Mouse (Mus musculus) hindbrain, postnatal 0 days (tissue): ENCODE results near the gene Htra3. TPM values are rescaled to one million over a fixed set of nuclear protein-coding genes. Genes with fewer than 3 reads are reported as not detected.

Experiments used
- ATAC-seq: fragments of 200-750 bp; cut with Nextera tagmentation; 2 replicates; pipeline ENCODE4 v1.8.0; 2017; ENCODE audit warnings: mild to moderate bottlenecking, moderate TSS enrichment, moderate library complexity
- DNase-seq: peaks from one replicate; pipeline ENCODE4 v3.0.0-alpha.2; 2015; ENCODE audit warnings: low spot score
- H3K27ac ChIP-seq: fragments of 300-500 bp; sonication (generic); 2 replicates; pipeline ENCODE4 v1.5.1; 2014; ENCODE audit warnings: mild to moderate bottlenecking
- H3K27me3 ChIP-seq: fragments of 300-500 bp; sonication (generic); 2 replicates; pipeline ENCODE4 v1.6.1; 2014; ENCODE audit warnings: low read length, mixed read lengths; ENCODE audit not compliant: insufficient read depth
- H3K36me3 ChIP-seq: fragments of 300-500 bp; sonication (generic); 2 replicates; pipeline ENCODE4 v1.6.1; 2014; ENCODE audit warnings: low read length, mixed read lengths; ENCODE audit not compliant: insufficient read depth
- H3K4me1 ChIP-seq: fragments of 300-500 bp; sonication (generic); 2 replicates; pipeline ENCODE4 v1.6.1; 2014; ENCODE audit warnings: antibody characterized with exemption, low read length, mixed read lengths; ENCODE audit not compliant: insufficient read depth
- H3K4me2 ChIP-seq: fragments of 300-500 bp; sonication (generic); 2 replicates; pipeline ENCODE4 v1.6.1; 2014; ENCODE audit warnings: low read depth, mild to moderate bottlenecking, low read length, moderate library complexity, mixed read lengths
- H3K4me3 ChIP-seq: fragments of 300-500 bp; sonication (generic); 2 replicates; pipeline ENCODE4 v1.5.1; 2014; ENCODE audit warnings: low read length
- H3K9ac ChIP-seq: fragments of 300-500 bp; sonication (generic); replicated peaks from 2 replicates; pipeline ENCODE4 v1.6.1; 2014; ENCODE audit warnings: mild to moderate bottlenecking, low read length, moderate library complexity, mixed read lengths
- H3K9me3 ChIP-seq: fragments of 300-500 bp; sonication (generic); 2 replicates; pipeline ENCODE4 v1.6.1; 2016; ENCODE audit warnings: low read length, mixed read lengths
- CTCF ChIP-seq: IDR thresholded peaks from 2 replicates; pipeline ENCODE4 v1.5.1; 2016; ENCODE audit warnings: antibody characterized with exemption, control low read depth, low read depth
- WGBS: fragments of 180-500 bp; shearing (Covaris S2); extraction: QIAGEN DNeasy Blood & Tissue Kit; methylation state at CpG from one replicate; pipeline ENCODE4 v1.1.7; 2014; 5-methylcytosine and 5-hydroxymethylcytosine counted together
- polyA plus RNA-seq: library from polyadenylated mRNA; unstranded; fragments of >200 nt; fragmentation: Nextera tagmentation; extraction: Ambion mirVana; gene quantifications from 2 replicates; pipeline ENCODE4 v1.2.1, GENCODE M21; 2015
- total RNA-seq: library from RNA; depleted of rRNA; stranded (reverse); fragments of >200 nt; gene quantifications from 2 replicates; pipeline ENCODE4 v1.2.3, GENCODE M21; 2014

Htra3 gene
- total and polyA plus RNA-seq, 2 experiments from 2014 or later, result 19.6 to 36.5 TPM

DNA sequence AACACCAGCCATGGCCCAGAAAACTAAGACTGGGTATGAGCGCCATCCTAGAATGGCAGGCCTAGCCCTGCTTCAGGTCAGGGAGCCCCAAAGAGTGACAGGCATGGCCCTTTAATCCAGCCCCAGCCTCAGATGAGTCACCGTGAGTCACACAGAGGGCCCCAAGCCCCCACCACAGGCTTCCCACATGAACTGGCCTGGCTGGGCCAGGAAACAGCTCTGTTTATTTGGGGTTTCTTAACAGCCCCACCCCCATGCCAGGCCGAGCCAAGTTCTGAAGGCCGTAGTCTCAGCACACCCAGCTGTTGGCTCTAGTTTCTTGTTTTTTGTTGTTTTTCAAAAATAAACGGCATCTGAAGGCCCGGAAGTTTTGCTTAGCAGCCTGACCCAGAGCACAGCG lies 6.5 kb downstream of the Htra3 start:
- H3K27me3 ChIP-seq, result peaks cover 11% of the 10 kb centered on the region
- WGBS, result 52% methylated on average over 7 of the region's 7 CpGs
- H3K4me2 ChIP-seq, result no peak overlapping the region
- no peak overlapping the region for H3K4me3 ChIP-seq
- H3K9me3 ChIP-seq, result no peaks in the 10 kb centered on the region
- peaks cover 35% of the 10 kb centered on the region for H3K4me1 ChIP-seq
- H3K27ac ChIP-seq, result peak overlapping the region; percentile 78
- DNase-seq (peak; percentile 72), ATAC-seq (peak; percentile 63)
- no peak for TF ChIP-seq CTCF
- H3K9ac ChIP-seq, result no peak overlapping the region; the same call in 1 of the 2 replicates
- H3K36me3 ChIP-seq, result no peaks in the 10 kb centered on the region

- WGBS, result 67% methylated on average over 1 of the region's 1 CpGs
- no peak for TF ChIP-seq CTCF
- Histone ChIP-seq H3K4me1 (peaks cover 35% of the 10 kb centered on the region), H3K27me3 (peaks cover 6% of the 10 kb centered on the region), H3K9ac (no peak overlapping the region), H3K27ac (peak overlapping the region; percentile 78), H3K36me3 (no peaks in the 10 kb centered on the region), H3K4me2 (no peak overlapping the region), H3K9me3 (no peaks in the 10 kb centered on the region), H3K4me3 (no peak overlapping the region)
- no peak for ATAC-seq
- DNase-seq, result no peak
These were observed 7.0 kb downstream of the Htra3 start for GRCm38 (mm10) chr5:35672581-35672980.

- Histone ChIP-seq H3K27me3 (no peaks in the 10 kb centered on the region), H3K36me3 (no peaks in the 10 kb centered on the region), H3K4me2 (no peak overlapping the region), H3K27ac (peak overlapping the region; percentile 78), H3K9me3 (no peaks in the 10 kb centered on the region), H3K4me3 (no peak overlapping the region), H3K4me1 (peaks cover 35% of the 10 kb centered on the region), H3K9ac (no peak overlapping the region)
- 37% methylated on average over 9 of the region's 9 CpGs for WGBS
- peak; percentile 83 for DNase-seq
- peak; percentile 88 for ATAC-seq
- TF ChIP-seq CTCF, result no peak
These were observed 8.1 kb downstream of the Htra3 start for GRCm38 (mm10) chr5:35671474-35671891.

DNA sequence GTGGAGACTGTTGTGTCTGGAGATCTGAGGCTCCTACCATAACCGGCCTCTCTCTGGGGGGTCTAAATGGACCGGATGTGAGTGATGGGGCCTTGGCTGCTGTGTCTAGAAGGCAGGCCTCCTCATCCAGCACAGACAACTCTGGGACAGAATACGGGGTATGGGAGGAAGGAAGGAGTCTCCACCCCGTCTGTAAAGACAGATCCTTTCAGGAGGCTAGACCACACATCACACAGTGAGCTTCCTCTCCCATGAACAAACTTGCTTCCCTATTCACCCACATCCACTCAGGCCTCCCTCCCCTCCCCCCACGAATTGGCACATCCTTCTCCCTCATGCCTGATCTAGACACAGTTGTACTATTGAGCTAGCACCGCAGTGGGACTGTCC lies 9.2 kb downstream of the Htra3 start:
- peaks cover 35% of the 10 kb centered on the region for H3K4me1 ChIP-seq
- WGBS, result 49% methylated on average over 6 of the region's 6 CpGs
- H3K27ac ChIP-seq, result peak overlapping the region; percentile 78; the same call in 1 of the 2 replicates
- H3K4me3 ChIP-seq, result no peak overlapping the region
- TF ChIP-seq CTCF, result no peak
- no peaks in the 10 kb centered on the region for H3K36me3 ChIP-seq
- peak overlapping the region; percentile 24; the same call in 1 of the 2 replicates for H3K4me2 ChIP-seq
- no peak for ATAC-seq
- no peak overlapping the region for H3K9ac ChIP-seq
- no peak for DNase-seq
- no peaks in the 10 kb centered on the region for H3K27me3 ChIP-seq
- no peaks in the 10 kb centered on the region for H3K9me3 ChIP-seq

DNA sequence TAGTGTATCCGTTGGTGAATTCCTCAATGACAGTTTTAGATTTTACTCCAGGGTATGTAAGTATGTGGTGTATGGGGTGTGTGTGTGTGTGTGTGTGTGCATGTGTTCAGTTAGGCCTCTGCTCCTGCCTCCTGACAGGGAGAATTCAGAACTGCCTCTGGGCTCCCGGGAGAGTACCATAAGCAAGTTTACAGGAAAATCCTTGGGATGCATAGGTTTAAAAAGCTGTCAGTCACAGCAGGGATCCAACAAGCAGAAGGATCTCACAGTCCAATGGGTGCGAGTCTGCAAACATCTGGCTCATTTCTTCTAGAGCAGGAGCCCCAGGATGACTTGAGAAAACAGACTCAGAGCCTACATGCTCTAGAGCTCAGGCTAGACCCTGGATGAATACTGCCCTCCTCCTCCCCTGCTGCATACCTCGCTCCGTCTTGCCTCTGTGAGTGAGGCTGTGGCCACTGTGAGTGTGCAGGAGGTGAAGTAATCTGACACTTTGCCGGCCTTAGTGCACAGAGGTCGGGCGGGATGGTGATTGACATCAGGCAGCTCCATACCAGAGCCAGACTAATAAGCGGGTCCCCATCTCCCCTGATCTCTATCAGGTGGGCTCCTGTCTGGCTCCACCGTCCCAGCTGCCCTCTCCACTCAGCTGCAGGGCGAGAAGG lies 9.7 kb downstream of the Htra3 start:
- H3K9ac ChIP-seq, result no peak overlapping the region; the same call in 1 of the 2 replicates

GRCm38 (mm10) chr5:35666152-35666551 lies 13.4 kb downstream of the Htra3 start:
- H3K4me3 ChIP-seq, result no peak overlapping the region
- no peak for TF ChIP-seq CTCF
- H3K9ac ChIP-seq, result no peak overlapping the region
- no peak overlapping the region for H3K4me2 ChIP-seq
- H3K27me3 ChIP-seq, result no peaks in the 10 kb centered on the region
- no peak for DNase-seq
- no peaks in the 10 kb centered on the region for H3K9me3 ChIP-seq
- H3K36me3 ChIP-seq, result no peaks in the 10 kb centered on the region
- ATAC-seq, result no peak
- H3K27ac ChIP-seq, result no peak overlapping the region
- 87% methylated on average over 7 of the region's 7 CpGs for WGBS
- peaks cover 7% of the 10 kb centered on the region for H3K4me1 ChIP-seq

More for the DNA sequence above, 9.7 kb downstream of the Htra3 start:
- H3K4me3 ChIP-seq, result no peak overlapping the region
- no peaks in the 10 kb centered on the region for H3K27me3 ChIP-seq
- no peak for TF ChIP-seq CTCF
- H3K9me3 ChIP-seq, result no peaks in the 10 kb centered on the region
- H3K4me2 ChIP-seq, result peak overlapping the region; percentile 24; the same call in 1 of the 2 replicates
- no peaks in the 10 kb centered on the region for H3K36me3 ChIP-seq
- 45% methylated on average over 11 of the region's 11 CpGs for WGBS
- ATAC-seq (no peak), DNase-seq (peak; percentile 48)
- peaks cover 35% of the 10 kb centered on the region for H3K4me1 ChIP-seq
- peak overlapping the region; percentile 78; the same call in 1 of the 2 replicates for H3K27ac ChIP-seq

DNA sequence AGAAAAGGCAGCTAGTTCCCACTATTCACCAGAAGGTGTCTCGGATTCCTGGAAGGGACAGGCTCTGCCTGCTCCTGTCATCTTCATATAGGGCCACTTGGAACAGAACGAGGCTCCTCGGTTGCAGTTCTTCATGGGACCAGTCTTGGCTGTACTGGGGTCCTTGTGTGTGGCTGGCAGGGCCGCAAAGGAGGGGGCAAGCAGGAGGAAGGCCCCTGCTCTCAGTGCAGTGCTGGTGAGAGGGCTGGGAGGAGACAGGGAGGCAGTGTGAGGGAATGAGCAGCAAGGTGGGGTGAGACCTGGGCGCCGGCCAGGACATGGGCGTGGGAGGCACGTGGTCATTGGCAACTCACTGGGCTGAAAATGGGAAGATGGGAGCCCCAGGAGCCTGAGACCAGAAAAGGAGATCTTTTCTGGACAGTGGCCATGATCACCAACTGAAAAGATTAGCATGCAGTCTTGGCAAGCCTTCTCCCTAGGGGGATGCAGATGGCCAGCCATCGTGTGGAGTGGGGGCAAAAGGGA lies 17.5 kb downstream of the Htra3 start:
- Histone ChIP-seq H3K4me3 (no peak overlapping the region), H3K36me3 (no peaks in the 10 kb centered on the region), H3K27me3 (no peaks in the 10 kb centered on the region), H3K4me1 (no peaks in the 10 kb centered on the region), H3K9ac (no peak overlapping the region), H3K27ac (no peak overlapping the region), H3K9me3 (no peaks in the 10 kb centered on the region), H3K4me2 (no peak overlapping the region)
- DNase-seq (no peak), ATAC-seq (no peak)
- no peak for TF ChIP-seq CTCF
- 69% methylated on average over 9 of the region's 9 CpGs for WGBS
